Mouse (Mus musculus): ENCODE results near the gene Fggy.

Fggy gene

DNA sequence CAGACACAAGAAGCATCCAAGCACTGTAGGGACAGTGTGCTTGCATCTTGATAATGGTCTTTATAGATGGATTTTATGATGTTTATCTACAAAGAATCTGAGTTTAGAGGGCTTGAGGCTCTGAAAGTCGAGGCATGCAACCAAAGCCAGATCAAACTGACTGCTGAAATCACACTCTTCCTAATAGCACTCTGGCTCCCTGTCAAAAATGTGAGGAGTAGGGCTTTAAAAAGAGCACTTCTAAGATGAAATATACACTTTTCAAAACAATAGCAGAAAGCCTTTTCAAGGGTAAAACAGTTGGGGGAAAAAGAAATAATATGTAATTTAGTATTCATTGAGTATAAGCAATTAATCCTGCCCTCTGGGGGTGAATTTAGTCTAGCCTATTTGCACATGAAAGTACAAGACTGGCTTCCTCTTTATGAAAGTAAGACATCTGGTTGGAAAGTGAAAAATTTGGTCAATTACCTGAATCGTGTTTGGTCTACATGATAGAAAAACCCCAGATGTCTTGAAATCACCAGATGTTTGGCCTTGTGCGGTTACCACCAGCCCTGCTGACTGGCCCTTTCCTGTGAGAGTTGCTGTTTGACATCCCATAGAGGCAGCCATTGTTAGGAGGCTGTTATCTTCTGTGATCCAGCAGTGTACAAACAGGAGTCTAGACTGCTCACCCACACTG, 172.0 kb downstream of the Fggy start:
- DNase-seq (ENCODE audit: inconsistent ontology term) = no peak

DNA sequence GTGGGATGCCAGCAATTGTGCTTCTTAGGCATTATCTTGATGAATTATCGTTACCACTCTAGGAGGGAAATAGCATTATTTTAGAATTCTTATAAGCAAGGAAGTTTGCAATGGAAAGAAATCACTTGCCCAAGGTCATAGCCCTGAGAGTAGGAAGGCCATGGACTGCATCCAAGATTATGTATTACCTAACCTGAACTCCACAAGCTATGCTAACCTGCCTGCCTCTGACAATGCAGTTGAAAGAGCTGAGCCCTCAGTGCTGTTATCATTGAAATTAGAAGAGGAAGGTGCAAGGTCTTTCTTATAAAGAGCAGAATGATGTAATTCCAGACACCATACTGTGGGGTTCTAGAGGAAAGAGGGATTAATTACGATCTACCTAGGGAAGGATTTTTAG, 173.8 kb downstream of the Fggy start:
- no peak for DNase-seq (ENCODE audit: inconsistent ontology term)

DNA sequence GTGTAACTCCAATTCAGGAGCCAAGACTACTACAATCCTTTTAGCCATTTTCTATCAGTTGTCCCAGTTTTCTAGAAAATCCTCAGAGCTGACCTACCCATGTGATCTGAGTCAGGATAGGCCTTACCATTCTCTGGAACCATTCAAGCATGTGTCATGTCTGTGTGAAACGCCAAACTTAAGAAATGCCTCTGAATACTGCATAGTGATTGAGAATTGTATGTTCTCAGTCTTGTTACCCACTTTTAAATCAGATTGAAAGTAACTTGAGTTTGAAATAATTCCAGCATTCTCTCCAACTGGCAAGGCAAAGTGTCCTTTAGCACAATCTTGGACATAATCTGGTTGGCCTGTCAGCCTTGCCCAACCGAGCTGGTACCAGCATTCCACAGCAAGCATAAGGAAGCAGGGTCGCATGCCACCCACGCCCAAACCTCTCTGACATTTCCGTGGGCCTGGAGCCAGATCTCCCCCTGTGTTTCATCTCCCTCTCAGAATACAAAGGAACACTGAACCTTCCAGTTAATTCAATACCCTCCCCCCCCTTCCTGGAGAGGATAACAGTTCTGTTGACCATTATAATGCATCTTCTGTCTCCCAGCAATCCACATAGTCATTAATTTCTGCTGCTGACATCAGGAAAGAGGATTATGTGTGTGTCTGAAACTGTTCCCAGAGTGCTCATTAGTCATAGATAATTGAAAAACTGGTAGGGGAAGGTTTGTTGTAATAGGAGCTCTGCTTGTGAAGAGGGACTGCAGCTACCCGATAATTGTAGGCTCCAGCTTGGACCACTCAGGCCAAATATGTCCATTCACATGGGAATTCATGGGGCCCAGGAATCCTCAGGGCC, 176.3 kb downstream of the Fggy start:
- DNase-seq (ENCODE audit: inconsistent ontology term) = peak; percentile 99

DNA sequence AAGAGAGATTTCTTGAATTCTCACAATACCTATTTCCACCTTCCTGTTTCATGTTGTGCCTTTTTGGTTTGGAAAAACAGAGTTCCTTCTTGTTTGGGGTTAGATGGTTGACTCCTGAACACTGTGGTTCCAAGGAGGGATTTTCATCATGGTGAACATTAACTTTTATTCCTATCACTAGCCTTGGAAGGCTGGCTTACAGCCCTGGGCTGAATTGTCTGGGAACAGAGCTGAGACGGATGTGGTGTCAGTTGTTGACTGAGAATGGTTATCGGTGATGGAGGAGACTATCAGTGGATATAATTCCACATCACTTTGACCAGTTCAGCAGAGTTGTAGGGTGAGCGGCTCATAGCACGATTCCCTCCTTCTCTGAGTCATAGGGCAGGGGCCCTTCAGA, 178.7 kb downstream of the Fggy start:
- no peak for DNase-seq (ENCODE audit: inconsistent ontology term)

DNA sequence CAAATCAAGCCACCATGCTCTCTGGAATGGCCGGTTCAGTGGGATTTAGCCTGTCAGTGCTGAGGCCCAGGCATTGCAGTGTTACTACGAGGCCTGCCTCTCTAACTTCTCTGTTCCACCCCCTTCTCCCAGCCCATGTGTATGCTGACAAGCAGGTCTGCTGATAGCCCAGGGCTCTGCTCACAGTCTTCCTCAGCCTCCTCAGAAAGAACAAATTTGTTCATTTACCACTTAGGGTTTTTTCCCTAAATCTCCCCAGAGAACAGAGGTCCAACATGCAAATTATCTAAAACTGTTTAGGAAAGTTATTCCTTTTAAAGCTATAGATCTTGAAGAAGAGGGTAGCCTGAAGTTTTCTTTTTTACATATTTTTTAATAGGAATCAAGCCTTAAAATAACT, 179.4 kb downstream of the Fggy start:
- DNase-seq (ENCODE audit: inconsistent ontology term) = no peak

DNA sequence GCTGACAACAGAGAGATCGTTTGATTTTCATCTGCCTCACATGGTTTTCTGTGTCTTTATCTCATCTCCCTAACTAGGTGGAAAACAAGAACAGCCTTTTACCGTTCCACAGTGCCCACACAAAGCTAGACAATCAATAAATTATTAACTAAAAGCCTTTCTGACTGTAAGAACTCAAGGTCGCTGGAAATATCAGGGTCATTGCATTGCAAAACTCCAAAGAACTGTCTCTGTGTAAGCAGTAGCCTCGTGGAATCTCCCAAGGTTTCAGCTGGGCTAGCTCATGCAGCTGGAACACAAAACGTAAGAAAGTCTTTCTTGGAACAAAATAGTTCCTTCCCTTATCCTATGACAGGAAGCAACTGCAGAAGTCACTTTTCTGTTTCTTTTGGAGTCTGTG, 180.9 kb downstream of the Fggy start:
- no peak for DNase-seq (ENCODE audit: inconsistent ontology term)

DNA sequence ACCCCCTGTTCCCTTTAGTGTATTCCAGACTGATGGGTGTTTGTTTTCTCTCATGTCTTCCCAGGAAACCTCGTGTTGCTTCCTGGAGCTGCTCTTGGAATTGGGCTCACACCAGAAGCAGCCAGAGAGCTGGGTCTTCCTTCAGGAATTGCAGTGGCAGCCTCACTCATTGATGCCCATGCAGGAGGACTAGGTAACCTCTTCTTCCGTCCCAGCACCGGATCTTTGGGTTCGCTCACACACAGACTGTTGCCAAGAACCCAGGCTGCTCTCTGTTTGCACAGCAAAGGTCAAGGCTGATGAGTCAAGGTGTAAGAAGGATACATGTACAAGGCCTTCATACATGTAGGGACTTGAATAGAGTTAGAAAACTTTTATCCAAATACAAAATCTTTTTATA, 181.4 kb downstream of the Fggy start:
- DNase-seq (ENCODE audit: inconsistent ontology term) = no peak

DNA sequence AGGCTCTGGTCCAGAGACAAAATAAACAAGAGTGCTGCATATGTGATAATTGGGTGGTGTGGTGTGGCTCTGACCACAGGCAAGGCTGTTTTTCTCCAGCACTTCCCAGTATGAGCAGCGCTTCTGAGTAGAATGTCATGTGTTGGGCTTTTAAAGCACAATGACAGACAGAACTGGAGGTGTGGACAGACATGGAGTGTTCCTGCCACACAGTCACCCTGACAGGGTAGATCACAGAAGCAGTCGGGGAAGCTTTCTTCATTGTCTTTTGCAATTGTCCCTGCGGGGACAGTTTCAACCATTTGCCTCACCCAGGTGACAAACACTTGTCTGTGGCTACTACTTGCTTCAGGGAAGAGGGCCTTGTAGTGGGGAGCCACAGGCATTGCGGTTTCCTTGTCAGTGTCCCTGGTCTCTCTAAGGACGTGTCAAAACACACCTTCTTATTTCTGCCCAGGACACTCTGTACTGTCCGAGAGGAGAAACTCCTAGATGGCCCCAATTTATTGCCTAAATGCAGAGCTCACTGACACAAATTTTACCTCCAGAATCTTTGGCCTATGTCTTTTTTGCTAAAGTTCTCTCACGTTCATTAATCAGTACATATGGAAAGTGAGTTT, 183.9 kb downstream of the Fggy start:
- DNase-seq (ENCODE audit: inconsistent ontology term) = no peak

DNA sequence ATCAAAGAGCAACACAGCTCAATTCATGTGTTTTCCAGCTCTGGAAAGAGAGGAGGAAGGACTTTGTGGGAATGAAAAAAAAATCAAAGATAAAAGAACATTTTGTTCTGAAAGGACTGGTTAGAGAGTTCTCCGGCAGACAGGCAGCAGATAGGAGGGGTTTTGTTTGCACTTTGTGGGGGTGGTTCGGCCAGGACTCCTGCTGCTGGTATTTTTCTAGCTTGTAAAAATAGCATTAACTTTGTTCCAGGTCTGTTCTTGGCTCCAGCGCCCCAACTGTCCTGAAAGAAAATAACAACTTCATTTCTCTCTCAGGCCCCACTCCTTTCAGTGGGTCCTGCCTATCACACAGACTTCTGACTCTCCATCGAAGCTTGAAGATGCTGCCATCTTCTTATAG, 185.7 kb downstream of the Fggy start:
- DNase-seq (ENCODE audit: inconsistent ontology term) = peak; percentile 33

DNA sequence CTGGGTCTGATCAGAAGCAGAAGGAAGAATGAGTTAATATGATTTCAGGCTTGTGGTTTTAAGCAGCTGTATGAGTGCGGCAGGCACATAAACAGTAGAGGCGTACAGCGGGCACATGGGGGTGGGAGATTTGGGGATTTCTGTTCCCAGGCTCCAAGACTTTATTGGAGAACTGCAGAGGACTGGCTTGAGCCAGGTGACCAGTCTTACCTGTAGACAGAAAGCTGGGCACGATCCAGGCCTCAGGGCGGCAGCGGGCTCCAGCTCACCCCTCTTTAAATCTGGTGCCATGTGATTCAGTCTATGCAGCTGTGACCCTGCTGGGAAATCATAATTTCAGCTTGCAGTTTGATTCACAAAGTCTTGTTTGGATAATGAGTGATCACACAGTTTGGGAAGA, 189.6 kb downstream of the Fggy start:
- DNase-seq (ENCODE audit: inconsistent ontology term) = no peak

DNA sequence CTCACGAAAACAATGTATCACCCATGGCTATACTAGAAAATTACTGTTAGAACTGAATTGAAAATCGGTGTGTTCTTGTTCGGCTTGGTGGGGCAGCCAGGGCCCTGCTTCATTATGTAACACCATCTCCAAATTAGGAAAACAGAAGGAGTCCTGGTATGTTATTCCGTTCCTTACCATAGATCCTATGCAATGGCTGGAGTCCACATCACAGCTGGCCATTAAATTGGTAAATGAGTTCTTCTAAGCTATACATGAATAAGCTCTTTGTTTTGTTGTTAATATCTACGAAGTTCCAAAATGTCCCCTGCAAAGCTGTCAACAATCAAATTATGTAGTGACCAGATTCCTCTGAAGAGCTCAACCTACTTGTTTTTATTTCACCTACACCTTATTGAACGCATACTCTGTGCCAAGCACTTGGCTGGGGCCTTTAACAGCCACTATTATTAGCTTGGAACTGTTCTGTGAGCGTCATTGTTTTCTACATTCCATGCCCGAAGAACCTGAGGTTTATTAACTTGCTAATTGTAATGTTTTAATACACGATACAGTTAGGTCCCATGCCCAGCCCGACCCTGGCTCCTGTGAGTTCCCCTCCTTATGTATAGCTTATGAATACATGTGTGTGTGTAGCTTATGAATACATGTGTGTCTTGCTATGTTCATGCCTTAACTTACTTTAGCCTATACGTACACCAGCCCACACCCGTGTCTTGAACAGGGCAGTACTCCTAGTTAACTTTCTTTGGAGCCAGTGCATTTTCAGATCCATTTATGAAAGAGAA, 190.3 kb downstream of the Fggy start:
- no peak for DNase-seq (ENCODE audit: inconsistent ontology term)

DNA sequence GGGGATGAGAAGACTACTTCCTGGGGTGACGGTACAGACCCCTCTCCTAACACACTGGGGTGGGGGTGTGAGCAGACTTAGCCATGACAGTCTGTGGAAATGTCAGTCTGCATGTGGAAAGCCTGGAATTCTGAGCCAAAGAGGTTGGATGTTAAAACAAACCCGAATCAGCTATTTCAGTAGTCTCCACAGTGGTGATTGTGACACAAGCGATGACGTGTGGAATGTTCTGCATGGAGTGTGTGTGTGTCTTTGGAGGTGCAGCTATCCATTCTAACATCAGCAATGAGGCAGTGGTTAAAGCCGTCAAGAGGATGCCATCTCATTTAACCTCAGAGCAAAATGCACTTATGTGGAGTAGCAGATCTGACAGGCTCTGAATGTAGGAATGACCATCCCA, 192.9 kb downstream of the Fggy start:
- DNase-seq (ENCODE audit: inconsistent ontology term) = no peak

DNA sequence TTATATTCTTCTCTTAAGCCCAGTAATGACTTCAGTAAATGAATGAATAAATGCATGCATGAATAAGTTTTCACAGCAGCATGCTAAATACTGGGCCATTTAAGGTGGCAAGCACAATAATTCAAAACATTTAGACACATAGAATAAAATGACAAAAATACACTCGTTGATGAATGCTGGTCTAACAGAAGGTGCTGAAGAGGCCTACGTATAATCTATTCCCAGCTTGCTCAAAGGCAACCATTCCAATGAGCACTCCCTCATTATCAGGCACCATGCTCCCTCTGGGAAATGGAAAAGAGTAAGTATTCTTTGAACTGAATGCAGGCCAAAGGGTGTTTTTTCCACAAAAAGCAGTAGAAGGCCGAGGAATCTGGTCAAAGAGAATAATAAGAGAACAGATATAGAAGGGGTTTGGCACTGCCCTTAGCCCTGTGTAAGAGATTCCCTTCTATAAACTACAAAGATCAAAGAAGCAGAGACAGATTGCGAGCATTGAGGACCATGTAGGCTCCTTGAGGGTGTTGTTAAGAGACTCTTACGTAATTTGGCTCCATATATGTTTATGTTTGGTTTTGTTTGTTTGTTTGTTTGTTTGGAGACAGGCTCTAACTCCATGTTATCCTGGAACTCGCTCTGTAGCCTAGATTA, 195.4 kb downstream of the Fggy start:
- peak; percentile 49 for DNase-seq (ENCODE audit: inconsistent ontology term)

DNA sequence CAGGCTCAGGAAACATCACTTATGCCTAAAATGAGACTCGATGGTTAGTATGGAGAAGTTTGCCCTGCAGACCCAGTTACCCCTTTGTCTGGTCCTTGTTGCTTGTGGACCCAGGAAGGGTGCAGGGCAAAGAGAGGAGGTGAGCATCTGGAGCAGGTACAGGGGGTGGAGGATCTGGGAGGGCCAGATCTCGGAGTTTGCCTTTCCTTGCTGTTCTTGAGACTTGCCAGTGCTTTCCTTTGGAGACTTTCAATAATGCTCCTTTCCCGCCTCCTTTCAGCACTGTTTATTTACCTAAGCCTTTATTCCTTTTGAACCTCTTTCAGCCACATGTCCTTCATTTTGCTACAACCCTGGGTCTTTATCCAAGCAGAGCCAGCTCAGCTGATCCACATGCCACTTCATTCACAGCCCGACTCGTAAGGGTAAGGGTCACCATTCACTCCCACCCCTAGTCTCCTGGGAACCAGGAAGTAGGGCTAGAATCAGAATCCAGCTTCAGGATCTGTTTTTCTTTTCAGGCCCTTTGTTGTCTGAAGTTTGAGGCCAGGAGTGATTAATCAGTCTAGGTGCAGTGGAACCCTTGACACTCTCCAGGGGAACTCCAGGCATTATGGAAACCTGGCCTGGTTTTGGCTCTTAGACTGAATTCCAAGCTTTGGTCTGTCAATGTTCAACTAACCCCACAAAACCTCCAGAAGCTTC, 201.9 kb downstream of the Fggy start:
- no peak for DNase-seq (ENCODE audit: inconsistent ontology term)

DNA sequence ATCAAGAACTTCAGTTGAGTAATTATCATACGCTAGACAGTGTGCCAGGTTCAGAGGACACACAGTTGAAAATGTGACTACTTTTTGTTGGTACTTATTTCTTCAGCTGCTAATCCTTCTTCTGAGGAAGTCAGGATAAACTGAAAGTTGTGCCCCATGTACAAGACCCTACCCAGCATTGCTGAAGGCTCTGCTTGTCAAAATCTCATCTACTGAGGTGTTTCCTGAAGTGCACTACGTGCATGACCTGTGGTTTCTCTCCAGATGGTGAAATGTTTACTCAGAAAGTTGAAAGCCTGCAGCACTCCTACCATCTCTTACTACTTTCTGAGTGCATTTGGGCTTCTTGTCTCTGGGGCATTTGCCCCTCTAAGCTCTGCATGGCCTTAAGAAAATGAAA, 208.1 kb downstream of the Fggy start:
- no peak for DNase-seq (ENCODE audit: inconsistent ontology term)

DNA sequence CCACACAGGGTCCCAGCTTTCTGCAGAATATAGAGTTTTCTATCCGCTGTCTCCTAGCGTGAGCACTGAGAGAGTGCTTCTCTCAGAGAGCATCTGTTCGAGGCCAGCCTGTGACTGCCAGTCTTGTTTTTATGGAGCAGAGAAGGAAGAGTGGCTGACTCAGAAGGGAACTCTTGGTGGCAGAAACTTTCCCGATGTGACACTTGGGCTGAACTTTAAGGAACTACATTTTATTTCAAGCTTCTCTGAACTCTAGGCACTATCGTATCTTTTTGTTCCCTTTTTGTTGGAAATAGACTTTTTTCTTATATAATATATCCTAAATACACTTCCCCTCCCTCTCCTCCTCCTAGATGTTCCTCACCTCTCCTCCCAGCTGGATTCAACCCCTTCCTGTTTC, 213.2 kb downstream of the Fggy start:
- DNase-seq (ENCODE audit: inconsistent ontology term) = no peak

DNA sequence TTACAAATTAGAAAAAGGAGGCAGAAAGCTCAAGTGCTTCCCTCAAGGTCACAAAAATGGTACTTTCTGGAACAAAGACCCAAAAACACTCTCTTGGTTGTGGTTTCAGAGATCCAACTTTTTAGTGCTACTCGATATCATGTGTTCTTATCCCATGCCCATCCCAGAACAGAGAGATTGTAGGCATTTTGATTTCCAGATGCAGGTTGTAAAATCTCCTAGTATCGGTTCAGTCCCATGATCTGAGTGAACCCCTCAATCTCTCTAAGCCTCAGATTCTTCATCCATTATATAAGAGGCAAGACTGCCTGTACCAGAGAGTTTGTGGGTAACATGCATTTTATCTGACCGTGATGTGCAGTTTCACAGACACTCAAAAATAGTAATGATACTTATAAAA, 214.2 kb downstream of the Fggy start:
- DNase-seq (ENCODE audit: inconsistent ontology term) = no peak

DNA sequence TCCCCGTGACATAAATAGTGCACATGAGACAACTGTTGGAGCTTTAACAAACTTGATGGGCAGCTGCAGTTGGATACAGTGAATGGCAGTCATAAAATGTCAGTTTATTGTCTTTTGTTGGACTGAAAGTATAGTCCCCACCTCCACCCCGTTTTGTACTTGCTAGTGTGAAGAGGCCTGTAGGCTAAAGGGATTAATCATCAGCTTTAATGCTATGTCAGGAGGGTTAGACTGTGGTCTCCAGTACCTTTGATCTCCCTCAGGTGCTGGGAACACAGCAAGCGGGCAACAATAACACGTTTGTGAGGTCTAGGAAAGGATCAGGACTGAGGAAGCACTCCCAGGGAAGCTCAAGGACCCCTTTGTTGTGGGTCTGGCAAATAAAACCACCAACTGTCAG, 214.6 kb downstream of the Fggy start:
- DNase-seq (ENCODE audit: inconsistent ontology term) = no peak

DNA sequence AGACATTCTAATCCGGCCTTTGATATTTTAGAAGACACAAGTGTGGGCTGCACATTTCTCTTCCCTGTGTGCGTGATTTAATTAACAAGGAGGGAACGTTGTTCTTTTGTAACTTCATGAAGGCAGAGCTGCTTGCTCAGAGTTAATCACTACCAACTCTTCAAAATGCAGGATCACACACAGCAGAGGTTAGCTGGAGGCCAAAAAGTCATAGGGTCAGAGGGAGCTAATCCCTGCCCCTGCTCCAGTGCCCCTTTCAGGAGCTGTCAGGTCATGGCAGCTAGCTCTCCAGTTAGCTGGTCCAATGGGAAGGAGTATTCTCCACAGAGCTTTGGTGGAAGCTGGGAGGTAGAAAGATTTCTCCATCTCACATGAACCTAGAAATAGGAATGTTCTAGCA, 215.4 kb downstream of the Fggy start:
- no peak for DNase-seq (ENCODE audit: inconsistent ontology term)

DNA sequence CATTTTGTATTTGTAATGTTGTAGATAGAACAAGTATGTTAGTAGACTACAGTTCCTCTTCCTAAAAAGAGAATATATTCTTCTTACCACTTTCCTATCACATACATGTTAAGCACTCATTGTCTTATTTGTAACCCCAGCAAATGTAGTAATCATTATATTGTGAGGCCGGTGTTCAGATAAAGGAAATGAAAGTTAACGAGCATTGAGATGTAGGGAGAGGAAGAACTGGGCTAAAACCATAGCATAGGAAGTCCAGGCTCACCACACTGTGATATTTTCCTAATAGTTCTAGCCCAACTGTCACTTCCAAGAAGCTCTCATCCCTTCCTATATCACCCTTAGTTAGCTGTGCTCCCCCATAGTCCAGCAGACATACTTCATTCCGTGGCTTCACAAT, 218.3 kb downstream of the Fggy start:
- no peak for DNase-seq (ENCODE audit: inconsistent ontology term)

DNA sequence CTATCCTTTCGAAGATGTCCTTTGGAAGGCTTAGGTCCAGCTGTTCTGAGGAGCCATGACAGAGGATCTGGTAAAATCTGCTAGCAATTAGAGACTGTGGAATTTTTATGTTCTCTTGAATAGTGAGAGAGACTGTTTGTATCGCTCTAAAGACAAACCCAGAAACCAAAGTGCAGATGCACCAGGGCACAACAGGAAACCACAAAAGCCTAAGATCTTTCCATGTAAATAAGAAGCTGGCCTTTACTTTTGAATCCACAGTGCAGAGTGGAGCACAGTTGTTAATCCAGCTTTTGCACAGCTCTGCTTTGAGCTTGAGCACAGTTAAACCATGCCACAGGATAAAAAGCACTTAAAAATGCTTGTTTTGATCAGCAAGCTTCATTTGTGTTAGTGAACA, 220.5 kb downstream of the Fggy start:
- no peak for DNase-seq (ENCODE audit: inconsistent ontology term)

Data from Muller cell, postnatal 12 days (primary cell).